Mouse (Mus musculus) neutrophil, adult 65 days (primary cell): Measurements from ENCODE around the gene Aldh18a1. TPM values are rescaled to one million over a fixed set of nuclear protein-coding genes. Genes with fewer than 3 reads are reported as not detected.

Source experiments
- total RNA-seq: library from RNA; stranded (reverse); gene quantifications from 2 replicates; pipeline ENCODE4 v1.2.4, GENCODE M21; 2023

Aldh18a1 gene
- 4.9 and 8.1 TPM in 2 replicates for total RNA-seq

GRCm38 (mm10) chr19:40588293-40588654, at the start of gene Aldh18a1:
TSS of gene Aldh18a1 (minus strand) at chr19:40588463.

GRCm38 (mm10) chr19:40611830-40612506, 23.7 kb upstream of the Aldh18a1 start, which contains the start of the genes Tctn3 and Entpd1:
TSS of gene Tctn3 (minus strand) at chr19:40612233.
TSS of gene Entpd1 (plus strand) at chr19:40612366.

GRCm38 (mm10) chr19:40513632-40514078, 74.6 kb downstream of the Aldh18a1 start, which contains the start of gene Sorbs1:
TSS of gene Sorbs1 (minus strand) at chr19:40513779.

Other genes starting within 250 kb of the Aldh18a1 start
- 2.8 and 3.6 TPM in 2 replicates for gene Sorbs1, start 74.7 kb downstream of the Aldh18a1 start, total RNA-seq
- gene Tctn3, start 23.8 kb upstream of the Aldh18a1 start, total RNA-seq = 4.8 and 5.4 TPM in 2 replicates
- 66.6 and 110 TPM in 2 replicates for gene Entpd1, start 23.9 kb upstream of the Aldh18a1 start, total RNA-seq
- not detected in 2 replicates for gene Cc2d2b, start 160.3 kb upstream of the Aldh18a1 start, total RNA-seq
- 4.1 and 4.9 TPM in 2 replicates for gene Ccnj, start 242.8 kb upstream of the Aldh18a1 start, total RNA-seq